ENCODE assay signal across 8 mouse cellular contexts in genomic region chr13:51569685-51570068, GRCm38 (mm10). TPM values are rescaled to one million over a fixed set of nuclear protein-coding genes. Genes with fewer than 3 reads are reported as not detected.
DNase-seq lines count a peak whose midpoint lies in the region; ATAC-seq and TF ChIP-seq lines count a peak whose summit lies in the region.

No protein-coding gene starts in this region.

- H3K36me3 ChIP-seq in lung, embryonic 16.5 days (ENCODE audit: control insufficient read depth, insufficient read depth, low read length) = no peaks in the 10 kb centered on the region
- H3K36me3 ChIP-seq in limb, embryonic 14.5 days (ENCODE audit: control insufficient read depth, insufficient read depth, low read length) = no peaks in the 10 kb centered on the region

- peak overlapping the region; percentile 44 for H3K4me3 ChIP-seq in lung, embryonic 16.5 days (ENCODE audit: low read length)
- peak overlapping the region; percentile 33 for H3K4me3 ChIP-seq in limb, embryonic 14.5 days (replicated peaks; ENCODE audit: low read length)

- TF ChIP-seq POLR2A in limb, embryonic 14.5 days (IDR thresholded peaks at IDR 0.05; ENCODE audit: borderline replicate concordance, extremely low read depth, insufficient read depth, insufficient read length) = no peak

- H3K4me2 ChIP-seq in lung, embryonic 16.5 days (ENCODE audit: low read depth, low read length) = peak overlapping the region; percentile 83
- H3K4me2 ChIP-seq in limb, embryonic 14.5 days (replicated peaks; ENCODE audit: low read depth, low read length, severe bottlenecking) = peak overlapping the region; percentile 51

- ATAC-seq in lung, embryonic 16.5 days (ENCODE audit: low read depth) = peak; percentile 10; the same call in 1 of the 2 replicates
- ATAC-seq in limb, embryonic 14.5 days (ENCODE audit: low FRiP score, low read depth) = no peak

- H3K9me3 ChIP-seq in lung, embryonic 16.5 days (ENCODE audit: control insufficient read depth, low read length) = no peaks in the 10 kb centered on the region
- no peaks in the 10 kb centered on the region for H3K9me3 ChIP-seq in limb, embryonic 14.5 days (ENCODE audit: control insufficient read depth, low read length)

- WGBS in lung, embryonic 16.5 days = 2% methylated on average over 7 of the region's 7 CpGs
- 4% methylated on average over 7 of the region's 7 CpGs for WGBS in limb, embryonic 14.5 days

- no peak overlapping the region for H3K9ac ChIP-seq in lung, embryonic 16.5 days (ENCODE audit: low read length)
- H3K9ac ChIP-seq in limb, embryonic 14.5 days (ENCODE audit: low read depth, low read length, severe bottlenecking) = no peak overlapping the region

- H3K4me1 ChIP-seq in lung, embryonic 16.5 days (replicated peaks; ENCODE audit: control insufficient read depth, insufficient read depth, low read length) = peaks cover 27% of the 10 kb centered on the region
- peaks cover 23% of the 10 kb centered on the region for H3K4me1 ChIP-seq in limb, embryonic 14.5 days (ENCODE audit: control insufficient read depth, insufficient read depth, low read length)

- DNase-seq in embryo, embryonic 10 days (ENCODE audit: low spot score) = peak; percentile 31
- no peak for DNase-seq in embryo, embryonic 10.5 days (ENCODE audit: low spot score)
- DNase-seq in lung, adult 18-20 months = no peak
- DNase-seq in limb, embryonic 14.5 days (ENCODE audit: low spot score) = no peak
- no peak for DNase-seq in retina, embryonic 14.5 days (ENCODE audit: low spot score)
- no peak for DNase-seq in urinary bladder, adult 18-20 months (ENCODE audit: low spot score in 2 of 2)
- DNase-seq in thymus, postnatal 0 days (ENCODE audit: low spot score) = no peak

- H3K27me3 ChIP-seq in lung, embryonic 16.5 days (ENCODE audit: control insufficient read depth, insufficient read depth, low read depth, low read length) = peaks cover 49% of the 10 kb centered on the region
- H3K27me3 ChIP-seq in limb, embryonic 14.5 days (ENCODE audit: control insufficient read depth, insufficient read depth, low read length) = peaks cover 63% of the 10 kb centered on the region

- H3K27ac ChIP-seq in lung, embryonic 16.5 days (ENCODE audit: low read length) = no peak overlapping the region
- no peak overlapping the region for H3K27ac ChIP-seq in limb, embryonic 14.5 days (replicated peaks; ENCODE audit: low read depth, low read length)

RNA-seq across cellular contexts. Expression of gene Shc3, which starts 0.5 kb away (rescaled TPM):
- not detected in 2 replicates for polyA plus RNA-seq in lung, embryonic 16.5 days (2015; fragmentation: Nextera tagmentation; extraction: Ambion mirVana)
- polyA plus RNA-seq in limb, embryonic 14.5 days (2012; rRNA removed) = 1.1 and 1.4 TPM in 2 replicates
- 0.62 and 0.69 TPM in 2 replicates for polyA plus RNA-seq in limb, embryonic 14.5 days (2014; fragmentation: Nextera tagmentation; extraction: Ambion mirVana)
- 0.52 and 0.59 TPM in 2 replicates for polyA plus RNA-seq in thymus, postnatal 0 days (2015; fragmentation: Nextera tagmentation; extraction: Ambion mirVana)
